Mouse (Mus musculus): ENCODE measurements around the gene Reep1. TPM values are rescaled to one million over a fixed set of nuclear protein-coding genes. Genes with fewer than 3 reads are reported as not detected.

Gene Reep1
- polyA plus RNA-seq, 1 experiment from 2014 or later = 19.0 TPM

GRCm38 (mm10) chr6:71767761-71768160, 60.4 kb downstream of the Reep1 start:
- no peak for ATAC-seq (ENCODE audit: insufficient number of reproducible peaks, insufficient read depth, low FRiP score, low read depth)
- Histone ChIP-seq H3K4me1 (ENCODE audit: control insufficient read depth in 2 of 2, insufficient read depth in 2 of 2, low read length in 2 of 2) (no peaks in the 10 kb centered on the region), H3K4me2 (ENCODE audit: low read length) (no peak overlapping the region), H3K27ac (replicated peaks in 1 of 2; ENCODE audit: control insufficient read depth in 1 of 2, insufficient read depth in 1 of 2, low read depth in 2 of 2, low read length in 2 of 2) (no peak overlapping the region), H3K36me3 (ENCODE audit: control insufficient read depth, insufficient read depth, low read length) (peaks cover 11% of the 10 kb centered on the region; the same call in 1 of the 2 replicates), H3K4me3 (ENCODE audit: control insufficient read depth in 1 of 2, insufficient read depth in 1 of 2, low read depth in 1 of 2, low read length in 2 of 2) (no peak overlapping the region), H3K9me3 (ENCODE audit: control insufficient read depth, low read length) (0 out of 2 replicates have a peak, but pooled peaks cover 4% of the 10 kb centered on the region), H3K27me3 (ENCODE audit: control insufficient read depth, insufficient read depth, low read length) (no peaks in the 10 kb centered on the region), H3K9ac (ENCODE audit: low read length) (no peak overlapping the region)
- 30% methylated on average over 4 of the region's 4 CpGs for WGBS

- no peaks in the 10 kb centered on the region for H3K4me1 ChIP-seq (ENCODE audit: control insufficient read depth in 2 of 2, insufficient read depth in 2 of 2, low read length in 2 of 2)
- no peak for ATAC-seq (ENCODE audit: insufficient number of reproducible peaks, insufficient read depth, low FRiP score, low read depth)
- no peaks in the 10 kb centered on the region for H3K27me3 ChIP-seq (ENCODE audit: control insufficient read depth, insufficient read depth, low read length)
- H3K36me3 ChIP-seq (ENCODE audit: control insufficient read depth, insufficient read depth, low read length) = peaks cover 13% of the 10 kb centered on the region; the same call in 1 of the 2 replicates
- WGBS = 80% methylated on average over 12 of the region's 12 CpGs
- no peak overlapping the region for H3K4me3 ChIP-seq (ENCODE audit: control insufficient read depth in 1 of 2, insufficient read depth in 1 of 2, low read depth in 1 of 2, low read length in 2 of 2)
- H3K9ac ChIP-seq (ENCODE audit: low read length) = no peak overlapping the region
- no peak overlapping the region for H3K27ac ChIP-seq (replicated peaks in 1 of 2; ENCODE audit: control insufficient read depth in 1 of 2, insufficient read depth in 1 of 2, low read depth in 2 of 2, low read length in 2 of 2)
- H3K4me2 ChIP-seq (ENCODE audit: low read length) = no peak overlapping the region
- H3K9me3 ChIP-seq (ENCODE audit: control insufficient read depth, low read length) = 0 out of 2 replicates have a peak, but pooled peaks cover 4% of the 10 kb centered on the region
Measured at GRCm38 (mm10) chr6:71769901-71770690, 62.7 kb downstream of the Reep1 start.

GRCm38 (mm10) chr6:71770856-71771255, 63.5 kb downstream of the Reep1 start:
- Histone ChIP-seq H3K4me3 (ENCODE audit: control insufficient read depth in 1 of 2, insufficient read depth in 1 of 2, low read depth in 1 of 2, low read length in 2 of 2) (no peak overlapping the region), H3K27me3 (ENCODE audit: control insufficient read depth, insufficient read depth, low read length) (no peaks in the 10 kb centered on the region), H3K4me2 (ENCODE audit: low read length) (no peak overlapping the region), H3K4me1 (ENCODE audit: control insufficient read depth in 2 of 2, insufficient read depth in 2 of 2, low read length in 2 of 2) (no peaks in the 10 kb centered on the region), H3K9me3 (ENCODE audit: control insufficient read depth, low read length) (0 out of 2 replicates have a peak, but pooled peaks cover 4% of the 10 kb centered on the region), H3K27ac (replicated peaks in 1 of 2; ENCODE audit: control insufficient read depth in 1 of 2, insufficient read depth in 1 of 2, low read depth in 2 of 2, low read length in 2 of 2) (no peak overlapping the region), H3K9ac (ENCODE audit: low read length) (no peak overlapping the region), H3K36me3 (ENCODE audit: control insufficient read depth, insufficient read depth, low read length) (peaks cover 15% of the 10 kb centered on the region; the same call in 1 of the 2 replicates)
- 98% methylated on average over 4 of the region's 4 CpGs for WGBS
- no peak for ATAC-seq (ENCODE audit: insufficient number of reproducible peaks, insufficient read depth, low FRiP score, low read depth)

- ATAC-seq (ENCODE audit: insufficient number of reproducible peaks, insufficient read depth, low FRiP score, low read depth) = no peak
- H3K27me3 ChIP-seq (ENCODE audit: control insufficient read depth, insufficient read depth, low read length) = no peaks in the 10 kb centered on the region
- H3K9me3 ChIP-seq (ENCODE audit: control insufficient read depth, low read length) = 0 out of 2 replicates have a peak, but pooled peaks cover 4% of the 10 kb centered on the region
- H3K4me1 ChIP-seq (ENCODE audit: control insufficient read depth in 2 of 2, insufficient read depth in 2 of 2, low read length in 2 of 2) = no peaks in the 10 kb centered on the region
- no peak overlapping the region for H3K4me3 ChIP-seq (ENCODE audit: control insufficient read depth in 1 of 2, insufficient read depth in 1 of 2, low read depth in 1 of 2, low read length in 2 of 2)
- no peak overlapping the region for H3K9ac ChIP-seq (ENCODE audit: low read length)
- H3K27ac ChIP-seq (replicated peaks in 1 of 2; ENCODE audit: control insufficient read depth in 1 of 2, insufficient read depth in 1 of 2, low read depth in 2 of 2, low read length in 2 of 2) = no peak overlapping the region
- peaks cover 15% of the 10 kb centered on the region; the same call in 1 of the 2 replicates for H3K36me3 ChIP-seq (ENCODE audit: control insufficient read depth, insufficient read depth, low read length)
- 89% methylated on average over 4 of the region's 4 CpGs for WGBS
- no peak overlapping the region for H3K4me2 ChIP-seq (ENCODE audit: low read length)
Measured at GRCm38 (mm10) chr6:71771282-71771681, 63.9 kb downstream of the Reep1 start.

- no peaks in the 10 kb centered on the region for H3K4me1 ChIP-seq (ENCODE audit: control insufficient read depth in 2 of 2, insufficient read depth in 2 of 2, low read length in 2 of 2)
- no peak overlapping the region for H3K9ac ChIP-seq (ENCODE audit: low read length)
- no peak overlapping the region for H3K27ac ChIP-seq (replicated peaks in 1 of 2; ENCODE audit: control insufficient read depth in 1 of 2, insufficient read depth in 1 of 2, low read depth in 2 of 2, low read length in 2 of 2)
- no peak overlapping the region for H3K4me3 ChIP-seq (ENCODE audit: control insufficient read depth in 1 of 2, insufficient read depth in 1 of 2, low read depth in 1 of 2, low read length in 2 of 2)
- 86% methylated on average over 6 of the region's 6 CpGs for WGBS
- H3K27me3 ChIP-seq (ENCODE audit: control insufficient read depth, insufficient read depth, low read length) = no peaks in the 10 kb centered on the region
- H3K9me3 ChIP-seq (ENCODE audit: control insufficient read depth, low read length) = 0 out of 2 replicates have a peak, but pooled peaks cover 4% of the 10 kb centered on the region
- H3K36me3 ChIP-seq (ENCODE audit: control insufficient read depth, insufficient read depth, low read length) = peaks cover 15% of the 10 kb centered on the region; the same call in 1 of the 2 replicates
- H3K4me2 ChIP-seq (ENCODE audit: low read length) = no peak overlapping the region
- no peak for ATAC-seq (ENCODE audit: insufficient number of reproducible peaks, insufficient read depth, low FRiP score, low read depth)
Measured at GRCm38 (mm10) chr6:71772156-71772555, 64.8 kb downstream of the Reep1 start.

GRCm38 (mm10) chr6:71772636-71773208, 65.4 kb downstream of the Reep1 start:
- Histone ChIP-seq H3K9me3 (ENCODE audit: control insufficient read depth, low read length) (0 out of 2 replicates have a peak, but pooled peaks cover 4% of the 10 kb centered on the region), H3K27me3 (ENCODE audit: control insufficient read depth, insufficient read depth, low read length) (no peaks in the 10 kb centered on the region), H3K4me2 (ENCODE audit: low read length) (no peak overlapping the region), H3K4me3 (ENCODE audit: control insufficient read depth in 1 of 2, insufficient read depth in 1 of 2, low read depth in 1 of 2, low read length in 2 of 2) (no peak overlapping the region), H3K4me1 (ENCODE audit: control insufficient read depth in 2 of 2, insufficient read depth in 2 of 2, low read length in 2 of 2) (no peaks in the 10 kb centered on the region), H3K36me3 (ENCODE audit: control insufficient read depth, insufficient read depth, low read length) (peaks cover 15% of the 10 kb centered on the region; the same call in 1 of the 2 replicates), H3K27ac (replicated peaks in 1 of 2; ENCODE audit: control insufficient read depth in 1 of 2, insufficient read depth in 1 of 2, low read depth in 2 of 2, low read length in 2 of 2) (no peak overlapping the region), H3K9ac (ENCODE audit: low read length) (no peak overlapping the region)
- no peak for ATAC-seq (ENCODE audit: insufficient number of reproducible peaks, insufficient read depth, low FRiP score, low read depth)
- WGBS = 88% methylated on average over 7 of the region's 7 CpGs

GRCm38 (mm10) chr6:71778016-71778415, 70.7 kb downstream of the Reep1 start:
- no peak overlapping the region for H3K27ac ChIP-seq (replicated peaks in 1 of 2; ENCODE audit: control insufficient read depth in 1 of 2, insufficient read depth in 1 of 2, low read depth in 2 of 2, low read length in 2 of 2)
- no peak overlapping the region for H3K4me2 ChIP-seq (ENCODE audit: low read length)
- no peak overlapping the region for H3K4me3 ChIP-seq (ENCODE audit: control insufficient read depth in 1 of 2, insufficient read depth in 1 of 2, low read depth in 1 of 2, low read length in 2 of 2)
- H3K27me3 ChIP-seq (ENCODE audit: control insufficient read depth, insufficient read depth, low read length) = no peaks in the 10 kb centered on the region
- no peak overlapping the region for H3K9ac ChIP-seq (ENCODE audit: low read length)
- no peaks in the 10 kb centered on the region for H3K9me3 ChIP-seq (ENCODE audit: control insufficient read depth, low read length)
- 91% methylated on average over 5 of the region's 5 CpGs for WGBS
- H3K4me1 ChIP-seq (ENCODE audit: control insufficient read depth in 2 of 2, insufficient read depth in 2 of 2, low read length in 2 of 2) = 0 out of 4 replicates have a peak, but pooled peaks cover 0 to 4% of the 10 kb centered on the region in 2 experiments
- ATAC-seq (ENCODE audit: insufficient number of reproducible peaks, insufficient read depth, low FRiP score, low read depth) = no peak
- peaks cover 31% of the 10 kb centered on the region for H3K36me3 ChIP-seq (ENCODE audit: control insufficient read depth, insufficient read depth, low read length)

Data from heart, embryonic 14.5 days (tissue).